Mouse (Mus musculus) neural tube, embryonic 10.5 days (tissue): ENCODE data around the gene Atad5.
A peak's percentile ranks its signal among the peaks of the same experiment; 100 is the strongest.
"Not testable (repeated sequence)": the region's sequence is repeated elsewhere in the genome, so short reads cannot be mapped to it uniquely, and the experiment has no call there.

Experiments
- DNase-seq: peaks from one replicate; pipeline ENCODE4 v3.0.0-alpha.2; 2017; ENCODE audit warnings: low spot score; ENCODE audit errors: extremely low spot score

Atad5 gene

DNA sequence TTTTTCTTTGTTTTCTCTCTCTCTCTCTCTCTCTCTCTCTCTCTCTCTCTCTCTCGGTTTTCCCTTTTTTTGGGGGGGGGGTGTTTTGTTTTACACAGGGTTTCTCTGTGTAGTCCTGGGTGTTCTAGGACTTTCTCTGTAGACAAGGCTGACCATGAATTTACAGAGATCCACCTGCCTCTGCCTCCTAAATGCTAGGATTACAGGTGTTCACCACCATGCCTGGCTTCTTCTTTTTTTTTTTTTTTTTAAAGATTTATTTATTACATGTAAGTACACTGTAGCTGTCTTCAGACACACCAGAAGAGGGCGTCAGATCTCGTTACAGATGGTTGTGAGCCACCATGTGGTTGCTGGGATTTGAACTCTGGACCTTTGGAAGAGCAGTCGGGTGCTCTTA, 59.8 kb downstream of the Atad5 start:
- not testable (repeated sequence) for DNase-seq

DNA sequence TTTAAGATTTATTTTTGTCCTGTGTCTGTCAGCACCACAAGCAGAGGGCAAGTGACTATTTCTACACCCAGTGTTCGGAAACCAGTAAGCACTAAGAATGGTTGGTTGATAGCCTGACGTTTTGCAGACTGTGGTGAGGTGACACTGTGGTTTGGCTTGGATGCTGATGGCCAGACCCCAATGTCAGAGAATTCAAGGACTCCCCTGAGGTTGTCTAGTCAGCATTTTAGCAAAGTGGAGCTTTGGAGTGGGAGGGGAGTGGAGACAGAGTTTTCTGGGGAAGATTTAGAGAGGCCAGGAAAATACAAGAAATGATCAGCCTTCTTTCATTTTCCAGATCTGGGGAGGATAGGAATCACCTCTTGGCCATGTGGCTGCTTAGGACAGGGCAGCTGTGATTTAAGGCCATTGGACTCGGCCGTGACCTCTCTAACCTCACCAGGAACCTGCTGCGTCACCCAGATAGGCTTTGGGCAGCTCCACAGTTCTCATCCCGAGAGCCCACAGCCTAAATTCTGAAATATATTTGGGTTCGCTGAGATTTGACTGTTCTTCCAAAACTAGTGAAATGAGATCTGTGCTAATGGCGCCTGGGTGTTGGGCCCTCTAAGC, 60.3 kb downstream of the Atad5 start:
- no peak for DNase-seq

DNA sequence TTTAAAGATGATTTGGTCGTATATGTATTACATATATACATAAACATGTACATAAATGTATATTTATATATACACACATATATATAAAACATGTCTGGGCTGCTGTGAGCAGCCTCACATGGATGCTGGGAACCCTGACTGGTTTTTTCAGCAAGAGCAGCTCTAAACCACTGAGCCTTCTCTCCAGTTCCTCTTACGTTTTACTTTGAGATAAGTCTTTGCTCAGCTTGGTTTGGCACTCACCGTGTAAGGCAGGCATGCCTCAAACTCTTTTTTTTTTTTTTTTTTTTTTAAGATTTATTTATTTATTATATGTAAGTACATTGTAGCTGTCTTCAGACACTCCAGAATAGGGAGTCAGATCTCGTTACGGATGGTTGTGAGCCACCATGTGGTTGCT, 61.4 kb downstream of the Atad5 start:
- no peak for DNase-seq

DNA sequence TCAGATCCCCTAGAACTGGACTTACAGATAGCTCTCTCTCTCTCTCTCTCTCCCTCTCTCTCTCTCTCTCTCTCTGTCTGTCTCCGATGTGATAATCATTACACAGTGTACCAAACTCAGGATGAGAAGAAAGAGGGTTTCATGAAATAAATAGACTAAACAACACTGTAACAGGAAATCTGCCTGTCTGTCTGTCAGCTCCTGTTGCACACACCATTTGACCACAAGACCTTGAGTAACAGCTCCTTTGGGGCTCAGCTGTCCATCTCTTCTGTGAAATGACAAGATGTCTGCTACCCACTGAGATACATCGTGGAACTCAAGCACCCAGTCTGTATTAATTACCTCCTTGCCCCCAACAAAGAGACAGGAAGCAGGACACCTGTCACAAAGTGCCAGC, 62.3 kb downstream of the Atad5 start:
- DNase-seq = no peak

DNA sequence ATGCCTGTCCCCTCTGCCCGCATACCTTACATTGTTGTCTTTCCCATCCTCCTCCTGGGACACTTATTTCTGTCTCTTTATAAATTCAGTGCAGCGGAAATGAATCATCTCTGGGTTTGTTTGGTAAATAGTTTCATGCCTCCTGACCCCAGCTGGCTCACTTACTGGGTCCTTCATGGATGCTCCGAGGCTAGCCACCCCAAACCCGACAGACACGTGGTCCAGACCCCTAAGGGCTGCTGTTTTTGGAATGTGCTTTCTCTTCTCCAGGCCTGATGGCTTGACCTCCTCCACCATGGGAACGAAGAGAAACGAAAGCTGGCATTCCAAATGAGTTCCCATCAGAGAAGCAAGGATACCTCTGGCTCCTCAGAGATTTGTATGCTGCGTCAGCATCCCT, 63.2 kb downstream of the Atad5 start:
- no peak for DNase-seq

DNA sequence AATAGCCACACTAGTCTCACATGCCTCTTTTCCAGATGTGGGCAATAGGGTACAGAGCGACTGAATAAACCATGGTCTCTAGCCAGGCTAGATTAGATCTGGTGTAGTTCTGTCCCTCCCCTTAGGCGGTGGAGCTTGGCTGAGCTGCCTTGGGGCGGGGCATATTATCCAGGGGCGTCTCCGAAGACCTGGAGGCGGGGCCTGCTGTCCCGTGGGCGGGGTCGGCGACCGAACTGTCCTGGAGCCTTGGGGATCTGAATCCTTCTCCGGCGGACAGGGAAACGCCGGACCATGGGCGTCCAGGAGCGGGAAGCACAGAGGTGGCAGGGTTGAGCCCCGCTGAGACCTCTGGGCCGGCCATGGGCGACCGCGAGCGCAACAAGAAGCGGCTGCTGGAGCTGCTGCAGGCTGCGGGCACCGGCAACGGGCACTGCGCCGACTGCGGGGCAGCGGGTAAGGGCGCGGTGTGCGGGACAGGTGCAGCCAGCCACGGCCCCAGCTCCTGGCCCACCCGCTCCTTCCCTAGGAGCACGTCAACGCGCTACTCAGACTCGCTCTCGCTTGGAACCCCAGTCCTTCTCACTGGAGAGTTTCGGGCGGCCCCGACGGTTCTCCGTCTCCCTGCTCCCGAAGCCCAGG, 64.8 kb downstream of the Atad5 start, which contains the start of gene Adap2:
Adap2 (plus strand) TSS at position 249 of the 639 bp plus-strand sequence.
- peak; percentile 78 for DNase-seq

DNA sequence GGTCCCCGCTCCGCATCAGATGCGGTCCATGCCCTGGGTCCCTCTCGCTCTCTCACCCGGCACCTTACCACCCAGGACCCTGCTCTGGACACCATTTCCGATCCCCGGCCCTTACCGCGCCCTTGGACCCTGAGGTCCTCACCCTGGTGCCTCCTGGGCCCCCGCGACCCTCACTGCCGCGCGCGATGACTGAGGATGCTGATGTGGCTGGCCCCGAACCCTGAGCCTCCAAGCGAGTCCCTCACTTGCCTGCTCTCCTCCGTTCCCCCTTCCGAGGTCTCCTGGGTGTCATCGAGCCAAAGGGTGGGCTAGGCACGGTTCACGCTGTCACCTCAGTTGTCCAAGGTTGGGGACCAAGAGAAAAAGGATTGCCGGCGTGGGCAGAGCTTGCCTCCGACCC, 65.3 kb downstream of the Atad5 start:
- DNase-seq = no peak

DNA sequence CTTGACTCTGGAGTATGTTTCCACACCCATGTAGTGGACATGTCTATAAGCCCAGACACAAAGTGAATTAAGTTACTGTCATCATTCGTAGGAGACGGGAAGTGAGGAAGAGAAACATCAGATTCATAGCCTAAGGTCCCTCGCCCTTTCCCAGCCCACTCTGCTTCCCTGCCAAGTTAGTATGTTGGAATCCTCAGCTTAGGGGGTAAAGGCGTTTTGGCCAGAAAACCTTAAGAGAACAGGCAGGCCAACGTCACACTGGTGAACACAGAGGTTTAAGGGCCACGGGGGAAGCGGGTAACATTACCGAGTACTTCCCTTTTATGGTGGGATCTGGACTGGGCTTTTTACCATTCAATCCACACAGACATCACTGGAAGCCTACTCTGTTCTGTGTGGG, 66.3 kb downstream of the Atad5 start:
- DNase-seq = no peak

DNA sequence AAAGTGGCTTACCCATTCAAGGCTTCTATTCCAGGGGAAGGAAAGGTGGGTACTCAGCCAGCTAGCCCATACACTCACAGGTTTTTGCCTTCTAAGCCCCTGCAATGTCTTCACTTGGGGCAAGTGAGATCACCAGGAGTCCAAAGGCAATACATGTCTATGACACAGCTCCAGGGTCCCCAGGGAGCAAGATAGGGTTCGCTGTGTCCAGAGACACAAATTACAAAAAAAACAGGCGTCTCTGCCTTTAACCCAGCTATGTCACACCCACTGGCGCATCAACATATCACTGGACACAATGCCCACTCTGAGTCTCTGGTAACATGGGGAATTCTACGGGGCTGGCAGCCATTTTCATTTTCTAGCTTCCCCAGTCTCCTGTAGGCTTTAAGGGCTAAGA, 66.8 kb downstream of the Atad5 start:
- DNase-seq = no peak

DNA sequence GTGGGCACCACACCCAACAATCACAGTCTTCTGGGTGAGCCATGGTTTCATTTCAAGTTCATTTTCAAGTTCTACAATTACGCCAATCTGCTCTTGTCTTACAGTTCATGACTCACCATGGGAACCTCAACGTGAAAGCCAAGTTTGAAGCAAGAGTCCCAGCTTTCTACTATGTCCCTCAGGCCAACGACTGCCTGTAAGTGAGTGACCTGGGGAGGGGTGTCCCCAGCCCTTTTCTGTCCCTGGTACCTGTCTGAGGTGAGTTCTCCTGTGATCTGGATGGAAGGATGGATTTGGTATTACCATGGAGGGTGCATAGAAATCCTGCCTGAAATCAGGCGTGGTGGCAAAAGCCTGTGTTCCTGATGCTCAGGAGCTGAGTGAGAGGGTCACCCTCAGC, 67.6 kb downstream of the Atad5 start:
- DNase-seq = no peak

DNA sequence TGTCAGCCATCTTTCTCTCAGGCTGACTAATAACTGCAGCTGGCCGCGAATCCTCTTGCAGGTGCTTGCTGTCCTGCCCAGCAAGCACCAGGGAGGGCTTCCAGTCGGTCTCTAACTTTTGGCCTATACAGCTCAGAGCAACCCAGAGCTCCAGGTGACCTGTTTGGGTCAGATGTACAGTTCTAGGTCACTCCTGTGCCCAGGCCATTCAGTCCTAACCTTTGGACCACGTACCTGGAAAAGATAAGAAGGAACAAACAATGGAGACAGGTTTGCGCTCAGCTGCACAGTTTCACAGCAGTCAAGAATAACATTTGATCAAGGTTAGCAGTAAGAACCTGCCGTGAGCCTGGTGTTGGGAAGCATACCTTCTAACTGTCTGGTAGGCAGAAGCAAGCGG, 69.8 kb downstream of the Atad5 start:
- no peak for DNase-seq

DNA sequence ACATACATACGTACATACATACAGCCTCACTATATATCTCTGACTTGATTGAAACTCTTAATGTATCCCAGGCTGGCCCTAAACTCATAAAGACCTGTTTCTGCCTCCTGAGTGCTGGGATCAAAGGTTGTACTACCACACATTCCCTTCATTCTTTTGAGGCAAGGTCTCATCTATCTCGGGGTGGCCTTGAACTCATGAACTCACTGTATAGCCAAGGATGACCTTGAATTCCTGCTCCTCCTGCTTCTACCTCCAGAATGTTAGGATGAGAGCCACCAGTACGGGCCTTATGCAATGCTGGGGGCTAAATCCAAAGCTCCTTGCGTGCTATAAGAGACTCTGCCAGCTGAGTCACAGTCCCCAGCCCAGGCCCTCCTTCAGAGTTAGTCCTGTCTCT, 71.8 kb downstream of the Atad5 start:
- DNase-seq = no peak

DNA sequence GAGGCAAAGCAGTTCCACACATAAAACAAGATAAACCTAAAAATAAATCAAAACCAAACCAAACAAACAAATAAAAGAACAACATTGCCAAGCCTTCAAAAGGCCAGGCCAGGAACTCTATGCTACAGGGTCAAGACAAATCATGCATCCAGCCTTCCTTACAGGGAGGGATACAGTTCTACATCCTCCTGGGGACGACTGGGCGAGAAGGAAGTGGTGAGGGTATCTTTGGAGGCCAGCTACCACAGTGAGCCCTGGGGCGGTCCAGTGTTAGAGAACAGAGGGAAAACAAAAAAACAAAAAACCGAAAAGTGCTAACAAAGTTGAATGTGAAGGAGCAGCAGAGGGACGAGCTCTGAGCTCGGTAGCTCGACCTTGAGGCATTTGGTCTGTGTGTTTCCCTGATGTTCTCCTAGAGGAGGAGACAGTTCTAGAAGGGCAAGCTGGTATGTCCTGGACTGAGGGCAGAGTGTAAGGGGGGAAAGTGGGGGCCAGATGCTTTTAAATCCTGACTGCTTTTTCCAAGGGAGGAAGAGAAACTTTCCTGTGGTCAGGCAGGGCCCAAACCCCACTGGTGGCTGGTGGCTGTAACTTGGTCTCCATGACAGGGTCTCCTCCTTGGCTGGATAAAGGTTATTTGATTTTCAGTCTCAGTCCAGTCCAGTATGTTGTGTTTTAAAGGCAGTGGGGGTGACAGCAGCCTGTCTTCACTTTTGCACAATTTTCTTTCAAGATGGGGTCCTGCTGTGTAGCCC, 74.3 kb downstream of the Atad5 start:
- no peak for DNase-seq

DNA sequence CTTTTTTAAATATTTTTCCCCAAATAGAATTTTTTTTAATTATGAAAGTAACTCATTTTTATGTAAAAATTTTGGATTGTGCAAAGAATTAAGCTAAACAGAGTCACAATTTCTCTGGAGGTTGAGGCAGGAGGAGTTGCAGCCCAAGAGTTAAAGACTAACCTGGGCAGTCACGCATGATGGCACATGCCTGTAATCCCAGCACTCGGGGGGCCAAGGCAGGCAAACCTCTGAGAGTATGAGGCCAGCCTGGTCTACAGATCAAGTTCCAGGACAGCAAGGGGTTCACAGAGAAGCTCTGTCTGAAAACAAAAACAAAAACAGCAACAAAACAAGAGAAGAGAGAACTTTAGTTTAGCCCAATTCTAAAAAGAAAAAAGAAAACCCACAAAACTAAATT, 75.0 kb downstream of the Atad5 start:
- DNase-seq = no peak

DNA sequence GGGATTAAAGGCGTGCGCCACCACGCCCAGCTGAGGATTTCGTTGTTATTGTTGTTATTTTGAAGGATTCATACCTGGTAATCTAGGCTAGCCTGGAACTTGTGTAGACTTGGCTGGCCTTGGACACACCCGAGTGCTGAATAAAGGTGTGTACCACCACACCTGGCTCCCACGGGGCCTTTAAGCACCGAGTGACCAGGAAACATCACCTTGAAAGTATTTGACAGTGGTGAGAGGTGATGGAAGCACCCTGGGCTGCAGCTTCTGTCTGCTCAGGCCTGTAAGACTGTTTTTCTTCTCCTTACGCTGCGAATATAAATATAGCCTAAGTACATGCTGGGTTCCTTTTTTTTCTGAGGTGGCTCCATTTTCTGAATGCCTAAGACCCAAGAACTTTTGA, 78.9 kb downstream of the Atad5 start:
- no peak for DNase-seq

DNA sequence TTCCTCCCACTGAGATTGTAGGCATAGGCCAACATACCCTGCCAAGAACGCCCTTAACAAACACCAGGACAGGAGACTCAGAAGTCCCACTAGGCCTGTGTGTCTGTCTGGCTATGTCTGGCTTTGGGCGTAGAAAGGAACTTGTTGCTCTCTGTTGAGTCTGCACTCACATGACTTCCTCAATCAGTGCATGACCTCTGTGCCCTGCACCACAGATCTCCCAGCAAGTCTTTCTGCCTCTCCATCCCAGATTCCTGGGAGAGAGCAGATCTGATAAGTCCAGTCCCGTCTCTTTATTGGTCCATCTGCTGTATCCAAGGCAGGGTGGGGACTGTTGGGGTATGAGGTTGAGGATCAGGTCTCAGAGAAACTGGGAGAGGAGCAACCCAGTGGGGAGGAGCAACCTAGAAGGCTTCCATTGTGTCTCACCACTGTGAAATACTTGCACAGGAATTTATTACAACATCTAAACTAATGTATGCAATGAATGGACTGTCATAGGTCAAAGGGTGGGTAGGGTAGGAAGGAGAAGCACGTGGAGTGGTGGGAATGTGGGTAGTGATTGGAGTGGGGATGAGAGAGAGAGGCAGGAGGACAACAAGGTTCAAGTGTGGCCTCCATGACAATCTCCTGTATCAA, 79.5 kb downstream of the Atad5 start:
- DNase-seq = no peak

DNA sequence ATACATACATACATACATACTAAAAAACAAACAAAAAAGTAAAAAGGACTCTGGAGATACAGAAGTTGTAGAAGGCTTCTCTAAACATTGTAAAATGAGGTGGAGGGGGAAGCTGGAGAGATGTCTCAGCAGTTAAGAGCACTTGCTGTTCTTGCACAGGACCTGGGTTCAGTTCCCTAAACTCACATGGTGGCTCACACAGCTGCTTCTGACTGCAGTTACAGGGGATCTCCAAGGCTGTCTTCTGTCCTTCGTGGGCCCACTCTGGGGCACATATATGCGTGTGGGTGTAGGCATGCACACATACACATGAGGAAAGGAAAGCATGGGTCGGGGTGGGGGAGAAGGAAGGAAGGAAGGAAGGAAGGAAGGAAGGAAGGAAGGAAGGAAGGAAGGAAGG, 80.4 kb downstream of the Atad5 start:
- no peak for DNase-seq

DNA sequence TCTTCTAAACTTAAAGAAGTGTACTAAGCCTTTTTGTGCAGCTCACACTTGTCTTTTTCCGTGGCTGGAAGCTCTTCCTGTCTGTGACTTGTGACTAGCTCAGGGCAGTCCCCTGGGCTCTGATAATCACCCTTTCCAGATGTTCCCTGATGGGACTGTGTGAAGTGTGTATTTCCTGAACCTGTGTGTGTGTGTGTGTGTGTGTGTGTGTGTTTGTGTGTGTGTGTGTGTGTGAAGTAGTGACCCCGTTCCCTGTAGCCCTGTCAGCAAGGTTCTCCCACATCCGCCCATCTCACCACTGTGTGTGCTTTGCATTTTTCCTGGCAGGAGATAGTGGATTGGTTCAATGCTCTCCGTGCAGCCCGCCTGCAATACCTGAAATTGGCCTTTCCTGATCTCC, 81.2 kb downstream of the Atad5 start:
- no peak for DNase-seq

DNA sequence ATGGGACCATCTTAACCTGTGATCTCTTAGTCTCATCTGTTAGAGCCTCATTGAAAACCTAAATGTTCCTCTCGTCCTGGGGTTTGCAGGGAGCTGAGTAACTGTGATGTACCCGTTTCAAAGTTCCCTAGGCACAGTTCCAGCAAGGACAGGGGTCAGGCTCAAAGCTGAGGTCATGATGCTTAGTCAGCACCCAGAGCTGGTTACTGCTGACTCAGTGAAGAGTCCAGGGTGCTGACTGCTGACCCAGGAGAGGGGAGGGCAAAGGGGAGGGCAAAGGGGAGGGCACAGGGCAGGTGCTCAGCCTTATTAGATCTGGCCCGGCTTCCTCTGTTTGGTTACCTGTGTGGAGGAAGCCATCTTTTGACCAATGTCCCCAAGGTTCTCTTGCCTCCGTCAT, 82.7 kb downstream of the Atad5 start:
- DNase-seq = no peak

DNA sequence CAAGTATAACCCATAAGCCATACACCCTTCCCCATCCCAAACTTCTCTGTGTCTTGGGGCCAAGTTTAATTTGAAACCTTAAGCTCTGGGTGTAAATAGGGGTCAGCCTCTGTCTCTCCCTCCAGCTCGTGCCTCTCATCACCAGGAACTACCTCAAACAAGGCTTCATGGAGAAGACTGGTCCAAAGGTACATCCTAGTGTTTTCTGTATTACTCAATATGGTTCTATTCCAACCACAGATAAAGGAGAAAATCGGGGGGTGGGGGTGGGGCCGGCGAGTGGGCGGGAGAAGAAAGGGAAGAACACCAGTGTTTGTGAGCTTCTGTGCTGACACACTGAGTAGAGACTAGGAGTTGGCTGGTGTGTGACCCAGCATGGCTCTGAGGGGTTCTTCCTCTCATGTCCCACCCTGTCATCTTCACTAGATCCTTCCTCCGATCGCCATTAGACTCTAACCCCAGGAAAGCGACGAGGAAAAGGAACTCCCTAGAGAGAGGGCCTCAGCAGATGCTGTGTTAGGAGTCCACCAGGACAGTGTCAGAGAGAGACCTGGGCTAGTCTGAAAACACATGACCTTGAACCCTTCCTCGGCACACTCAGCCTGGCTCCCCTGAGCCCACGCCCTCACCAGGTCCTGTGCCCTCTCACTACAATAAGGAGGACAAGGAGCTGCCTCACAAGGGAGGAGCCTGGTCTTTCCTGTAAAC, 84.9 kb downstream of the Atad5 start:
- DNase-seq = no peak
